Mouse (Mus musculus): ENCODE measurements at regions not wholly inside any gene's neighbourhood (a gene's known extent, or its start where the extent isn't known, plus 50 kb on each side); places are given as distances from the start of the nearest gene placed in this dataset.

DNA sequence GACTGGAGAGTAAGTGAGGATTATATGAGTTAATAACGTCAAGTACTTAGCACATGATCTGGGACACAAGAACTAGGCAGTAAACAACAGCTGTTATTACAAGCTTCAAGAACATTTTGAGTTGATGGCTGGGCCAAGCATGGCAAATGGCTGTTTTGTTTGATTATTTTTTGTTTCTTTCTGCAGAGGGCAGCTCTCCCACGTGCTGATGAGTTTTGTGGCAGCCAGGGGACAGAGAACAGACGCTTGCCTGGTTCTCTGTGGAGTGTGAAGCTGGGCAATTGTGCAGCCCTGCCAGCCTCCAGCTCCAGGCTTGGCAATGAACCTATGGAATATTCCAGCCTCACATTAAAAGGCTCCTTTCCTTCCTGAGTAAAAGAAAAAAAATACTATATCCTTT, 592.2 kb downstream of the Tox3 start:
- H3K27me3 ChIP-seq (ENCODE audit: control insufficient read depth, insufficient read depth, low read length): no peaks in the 10 kb centered on the region
- no peaks in the 10 kb centered on the region for H3K9me3 ChIP-seq (ENCODE audit: control insufficient read depth, low read length)
- H3K4me1 ChIP-seq (ENCODE audit: control insufficient read depth, insufficient read depth, low read length): no peaks in the 10 kb centered on the region; the same call in 1 of the 2 replicates
- H3K4me2 ChIP-seq (ENCODE audit: low read depth, severe bottlenecking): no peak overlapping the region
- H3K36me3 ChIP-seq (ENCODE audit: control insufficient read depth, insufficient read depth, low read length): no peaks in the 10 kb centered on the region
- DNase-seq (ENCODE audit: low spot score): no peak
- H3K9ac ChIP-seq (ENCODE audit: low read length): no peak overlapping the region
- H3K4me3 ChIP-seq (ENCODE audit: low read depth, low read length): no peak overlapping the region
- no peak for ATAC-seq (ENCODE audit: insufficient number of reproducible peaks, low FRiP score, low TSS enrichment, low read depth)
- 46% methylated on average over 3 of the region's 3 CpGs for WGBS
- no peak overlapping the region for H3K27ac ChIP-seq (replicated peaks; ENCODE audit: low read depth, low read length)

DNA sequence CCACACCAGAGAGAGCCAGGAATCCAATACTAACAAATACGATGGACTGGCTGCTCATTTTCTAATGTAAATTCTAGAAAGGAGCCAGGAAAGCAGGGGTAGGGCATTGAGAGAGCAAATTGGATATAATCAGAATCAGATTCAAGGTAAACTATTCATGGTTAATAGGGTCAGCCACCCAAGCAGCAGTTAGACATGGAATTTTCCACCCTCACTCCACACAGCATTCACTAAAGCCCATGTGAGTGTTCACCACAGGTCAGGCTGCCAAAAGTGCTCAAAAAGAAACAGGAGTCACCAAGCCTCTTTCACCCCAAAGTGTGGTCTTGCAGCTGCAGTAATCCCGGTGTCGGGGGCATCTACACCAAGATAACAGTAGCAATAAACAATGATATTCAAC, 596.9 kb downstream of the Tox3 start:
- ATAC-seq (ENCODE audit: insufficient number of reproducible peaks, low FRiP score, low TSS enrichment, low read depth) (no peak), DNase-seq (ENCODE audit: low spot score) (no peak)
- no peaks in the 10 kb centered on the region; the same call in 1 of the 2 replicates for H3K4me1 ChIP-seq (ENCODE audit: control insufficient read depth, insufficient read depth, low read length)
- H3K36me3 ChIP-seq (ENCODE audit: control insufficient read depth, insufficient read depth, low read length): no peaks in the 10 kb centered on the region
- no peak overlapping the region for H3K4me3 ChIP-seq (ENCODE audit: low read depth, low read length)
- H3K9ac ChIP-seq (ENCODE audit: low read length): no peak overlapping the region
- H3K9me3 ChIP-seq (ENCODE audit: control insufficient read depth, low read length): no peaks in the 10 kb centered on the region
- no peak overlapping the region for H3K4me2 ChIP-seq (ENCODE audit: low read depth, severe bottlenecking)
- no peaks in the 10 kb centered on the region for H3K27me3 ChIP-seq (ENCODE audit: control insufficient read depth, insufficient read depth, low read length)
- 77% methylated on average over 3 of the region's 3 CpGs for WGBS
- H3K27ac ChIP-seq (replicated peaks; ENCODE audit: low read depth, low read length): no peak overlapping the region

DNA sequence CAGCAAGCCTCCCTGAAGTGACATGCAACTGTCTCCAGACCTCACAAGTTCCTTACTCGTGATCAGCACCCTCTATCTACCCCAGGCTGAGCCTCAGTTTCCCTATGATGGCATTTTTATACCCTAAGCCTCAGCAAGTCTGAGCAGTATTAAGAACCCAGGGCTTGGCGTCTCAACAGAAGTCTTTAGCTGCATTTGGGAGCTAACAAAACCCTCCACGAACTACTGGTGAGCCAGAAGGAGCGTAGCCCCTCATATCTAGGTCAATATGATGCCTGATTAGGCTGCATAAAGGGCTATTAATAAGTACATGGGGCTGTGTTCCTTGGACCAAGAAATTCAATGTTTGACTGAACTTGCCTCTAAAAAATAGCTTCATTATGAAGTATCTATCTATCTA, 600.4 kb downstream of the Tox3 start:
- no peak for DNase-seq (ENCODE audit: low spot score)
- no peak for ATAC-seq (ENCODE audit: insufficient number of reproducible peaks, low FRiP score, low TSS enrichment, low read depth)
- 79% methylated on average over 4 of the region's 4 CpGs for WGBS
- no peak overlapping the region for H3K27ac ChIP-seq (replicated peaks; ENCODE audit: low read depth, low read length)
- no peaks in the 10 kb centered on the region for H3K36me3 ChIP-seq (ENCODE audit: control insufficient read depth, insufficient read depth, low read length)
- H3K4me3 ChIP-seq (ENCODE audit: low read depth, low read length): no peak overlapping the region
- no peaks in the 10 kb centered on the region for H3K27me3 ChIP-seq (ENCODE audit: control insufficient read depth, insufficient read depth, low read length)
- H3K9me3 ChIP-seq (ENCODE audit: control insufficient read depth, low read length): no peaks in the 10 kb centered on the region
- no peak overlapping the region for H3K4me2 ChIP-seq (ENCODE audit: low read depth, severe bottlenecking)
- no peak overlapping the region for H3K9ac ChIP-seq (ENCODE audit: low read length)
- H3K4me1 ChIP-seq (ENCODE audit: control insufficient read depth, insufficient read depth, low read length): no peaks in the 10 kb centered on the region

GRCm38 (mm10) chr8:89744267-89745028, 603.7 kb downstream of the Tox3 start:
- no peak overlapping the region for H3K27ac ChIP-seq (replicated peaks; ENCODE audit: low read depth, low read length)
- 79% methylated on average over 11 of the region's 11 CpGs for WGBS
- no peaks in the 10 kb centered on the region for H3K4me1 ChIP-seq (ENCODE audit: control insufficient read depth, insufficient read depth, low read length)
- H3K4me2 ChIP-seq (ENCODE audit: low read depth, severe bottlenecking): no peak overlapping the region
- no peaks in the 10 kb centered on the region for H3K27me3 ChIP-seq (ENCODE audit: control insufficient read depth, insufficient read depth, low read length)
- no peak overlapping the region for H3K9ac ChIP-seq (ENCODE audit: low read length)
- H3K4me3 ChIP-seq (ENCODE audit: low read depth, low read length): no peak overlapping the region
- H3K9me3 ChIP-seq (ENCODE audit: control insufficient read depth, low read length): no peaks in the 10 kb centered on the region
- no peak for ATAC-seq (ENCODE audit: insufficient number of reproducible peaks, low FRiP score, low TSS enrichment, low read depth)
- DNase-seq (ENCODE audit: low spot score): no peak
- no peaks in the 10 kb centered on the region for H3K36me3 ChIP-seq (ENCODE audit: control insufficient read depth, insufficient read depth, low read length)

GRCm38 (mm10) chr8:89738657-89739056, 609.5 kb downstream of the Tox3 start:
- no peak overlapping the region for H3K4me3 ChIP-seq (ENCODE audit: low read depth, low read length)
- H3K27ac ChIP-seq (replicated peaks; ENCODE audit: low read depth, low read length): no peak overlapping the region
- H3K27me3 ChIP-seq (ENCODE audit: control insufficient read depth, insufficient read depth, low read length): no peaks in the 10 kb centered on the region
- no peaks in the 10 kb centered on the region for H3K9me3 ChIP-seq (ENCODE audit: control insufficient read depth, low read length)
- no peaks in the 10 kb centered on the region for H3K4me1 ChIP-seq (ENCODE audit: control insufficient read depth, insufficient read depth, low read length)
- WGBS: 86% methylated on average over 3 of the region's 3 CpGs
- no peak overlapping the region for H3K4me2 ChIP-seq (ENCODE audit: low read depth, severe bottlenecking)
- ATAC-seq (ENCODE audit: insufficient number of reproducible peaks, low FRiP score, low TSS enrichment, low read depth) (no peak), DNase-seq (ENCODE audit: low spot score) (no peak)
- no peaks in the 10 kb centered on the region for H3K36me3 ChIP-seq (ENCODE audit: control insufficient read depth, insufficient read depth, low read length)
- no peak overlapping the region for H3K9ac ChIP-seq (ENCODE audit: low read length)

DNA sequence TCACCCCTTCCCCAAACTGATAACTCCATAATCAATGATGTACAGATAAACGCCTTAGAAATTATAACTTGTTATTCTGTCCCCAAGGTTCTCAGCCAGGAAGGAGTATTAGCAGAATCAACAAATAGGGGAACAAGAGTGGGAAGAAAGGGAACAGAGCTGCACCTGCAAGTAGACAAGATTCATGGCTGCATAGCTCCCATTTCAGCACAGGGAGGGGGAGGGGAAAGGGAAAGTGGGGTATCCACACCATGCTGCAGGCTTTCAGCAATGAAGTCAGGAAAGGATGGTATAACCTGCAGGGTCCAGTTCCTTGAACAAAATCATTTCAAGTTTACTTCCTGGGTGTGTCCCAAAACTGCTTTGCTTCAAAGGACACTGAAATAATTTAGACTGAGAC, 610.5 kb downstream of the Tox3 start:
- Histone ChIP-seq H3K4me3 (ENCODE audit: low read depth, low read length) (no peak overlapping the region), H3K9ac (ENCODE audit: low read length) (no peak overlapping the region), H3K27me3 (ENCODE audit: control insufficient read depth, insufficient read depth, low read length) (no peaks in the 10 kb centered on the region), H3K9me3 (ENCODE audit: control insufficient read depth, low read length) (no peaks in the 10 kb centered on the region), H3K4me1 (ENCODE audit: control insufficient read depth, insufficient read depth, low read length) (no peaks in the 10 kb centered on the region), H3K4me2 (ENCODE audit: low read depth, severe bottlenecking) (no peak overlapping the region), H3K36me3 (ENCODE audit: control insufficient read depth, insufficient read depth, low read length) (no peaks in the 10 kb centered on the region), H3K27ac (replicated peaks; ENCODE audit: low read depth, low read length) (no peak overlapping the region)
- ATAC-seq (ENCODE audit: insufficient number of reproducible peaks, low FRiP score, low TSS enrichment, low read depth) (no peak), DNase-seq (ENCODE audit: low spot score) (no peak)
- WGBS: 85% methylated on average over 1 of the region's 1 CpGs

DNA sequence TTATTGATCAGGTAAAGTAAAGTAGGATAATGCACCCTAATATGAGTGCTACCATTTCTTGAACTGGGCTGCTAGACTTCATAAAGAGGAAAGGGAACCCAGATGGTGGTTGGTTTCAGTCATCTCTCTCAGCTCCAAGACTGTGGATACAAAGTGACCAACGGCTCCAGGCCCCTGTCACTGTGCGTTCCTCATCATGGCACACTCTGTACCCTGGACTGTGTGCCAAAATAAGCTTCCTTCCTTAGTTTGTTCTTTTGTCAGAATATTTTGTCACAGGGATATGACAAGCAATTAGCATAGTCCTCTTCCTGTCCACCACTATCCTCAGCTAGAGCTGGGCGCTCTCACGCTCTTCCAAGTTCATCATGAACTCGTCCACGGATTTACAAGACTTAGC, 620.9 kb downstream of the Tox3 start:
- H3K9ac ChIP-seq (ENCODE audit: low read length): no peak overlapping the region
- no peak overlapping the region for H3K4me2 ChIP-seq (ENCODE audit: low read depth, severe bottlenecking)
- DNase-seq (ENCODE audit: low spot score) (no peak), ATAC-seq (ENCODE audit: insufficient number of reproducible peaks, low FRiP score, low TSS enrichment, low read depth) (no peak)
- no peaks in the 10 kb centered on the region for H3K27me3 ChIP-seq (ENCODE audit: control insufficient read depth, insufficient read depth, low read length)
- H3K27ac ChIP-seq (replicated peaks; ENCODE audit: low read depth, low read length): no peak overlapping the region
- no peak overlapping the region for H3K4me3 ChIP-seq (ENCODE audit: low read depth, low read length)
- H3K4me1 ChIP-seq (ENCODE audit: control insufficient read depth, insufficient read depth, low read length): no peaks in the 10 kb centered on the region
- H3K9me3 ChIP-seq (ENCODE audit: control insufficient read depth, low read length): no peaks in the 10 kb centered on the region
- no peaks in the 10 kb centered on the region for H3K36me3 ChIP-seq (ENCODE audit: control insufficient read depth, insufficient read depth, low read length)
- WGBS: 92% methylated on average over 6 of the region's 6 CpGs

DNA sequence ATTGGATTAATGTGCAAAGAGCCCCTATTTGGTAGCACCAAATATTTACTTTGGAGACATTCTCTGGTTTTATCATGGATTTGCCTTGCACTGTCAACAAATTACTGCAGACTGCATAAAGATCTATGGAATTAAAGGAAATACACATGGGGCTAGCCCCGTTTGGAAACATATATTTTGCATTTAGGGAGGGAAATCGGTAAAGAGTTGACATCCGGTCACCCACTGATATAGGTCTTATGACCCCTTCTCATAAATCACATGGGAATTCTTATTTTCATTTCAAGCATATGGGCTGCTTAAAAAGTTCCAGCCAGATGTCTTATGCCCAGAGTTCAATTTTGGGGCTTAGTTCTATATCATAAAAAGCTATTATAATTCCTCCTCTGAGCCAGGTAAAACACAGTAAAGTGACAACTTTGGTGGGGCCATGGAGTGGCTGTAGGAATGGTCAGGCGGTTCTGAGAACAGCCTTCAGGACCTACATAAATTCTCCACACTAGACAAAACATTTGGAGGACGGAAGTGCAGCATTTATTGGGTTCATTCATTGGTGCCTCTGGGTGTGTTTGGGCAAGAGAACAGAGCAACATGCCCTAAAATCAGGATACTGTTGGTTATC, 626.3 kb downstream of the Tox3 start:
- ATAC-seq (ENCODE audit: insufficient number of reproducible peaks, low FRiP score, low TSS enrichment, low read depth) (no peak), DNase-seq (ENCODE audit: low spot score) (no peak)
- Histone ChIP-seq H3K36me3 (ENCODE audit: control insufficient read depth, insufficient read depth, low read length) (no peaks in the 10 kb centered on the region), H3K27me3 (ENCODE audit: control insufficient read depth, insufficient read depth, low read length) (no peaks in the 10 kb centered on the region), H3K9ac (ENCODE audit: low read length) (no peak overlapping the region), H3K4me1 (ENCODE audit: control insufficient read depth, insufficient read depth, low read length) (peaks cover 2% of the 10 kb centered on the region; the same call in 1 of the 2 replicates), H3K27ac (replicated peaks; ENCODE audit: low read depth, low read length) (no peak overlapping the region), H3K9me3 (ENCODE audit: control insufficient read depth, low read length) (no peaks in the 10 kb centered on the region), H3K4me3 (ENCODE audit: low read depth, low read length) (no peak overlapping the region), H3K4me2 (ENCODE audit: low read depth, severe bottlenecking) (no peak overlapping the region)
- WGBS: 59% methylated on average over 5 of the region's 5 CpGs
